Mouse (Mus musculus): ENCODE data around the gene Olfr18. TPM values are rescaled to one million over a fixed set of nuclear protein-coding genes. Genes with fewer than 3 reads are reported as not detected.

Gene Olfr18
- not detected for polyA plus RNA-seq (2014; fragmentation: Illumina TruSeq; extraction: RNeasy Lipid Tissue Mini Kit (QIAGEN cat#74804); ENCODE audit: insufficient read depth, low read depth, low replicate concordance)

DNA sequence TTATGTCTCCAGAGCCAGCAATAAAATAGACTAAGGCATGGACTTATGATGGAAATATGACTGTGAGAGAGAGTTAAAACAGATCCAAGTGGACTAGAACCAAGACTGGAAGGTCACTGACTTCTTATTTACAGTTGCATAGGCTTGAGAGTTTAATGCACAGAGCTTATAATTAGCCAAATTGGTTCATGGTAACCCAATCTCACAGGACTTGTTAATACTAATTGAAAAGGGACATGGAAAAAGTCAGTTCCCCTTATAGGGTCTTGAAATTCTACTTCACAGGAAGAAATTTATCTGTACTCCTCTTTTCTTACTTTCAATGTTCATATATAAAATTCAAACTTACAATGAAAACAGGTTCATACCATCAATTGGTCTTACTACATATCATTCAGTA is at the start of gene Olfr18:
Gene Olfr18 (minus strand): TSS at position 101 of the 400 bp plus-strand sequence.

GRCm38 (mm10) chr9:20384532-20385342 is 48.8 kb upstream of the Olfr18 start, which contains the start of gene Zfp560:
TSS of gene Zfp560 (minus strand) at chr9:20385177.

DNA sequence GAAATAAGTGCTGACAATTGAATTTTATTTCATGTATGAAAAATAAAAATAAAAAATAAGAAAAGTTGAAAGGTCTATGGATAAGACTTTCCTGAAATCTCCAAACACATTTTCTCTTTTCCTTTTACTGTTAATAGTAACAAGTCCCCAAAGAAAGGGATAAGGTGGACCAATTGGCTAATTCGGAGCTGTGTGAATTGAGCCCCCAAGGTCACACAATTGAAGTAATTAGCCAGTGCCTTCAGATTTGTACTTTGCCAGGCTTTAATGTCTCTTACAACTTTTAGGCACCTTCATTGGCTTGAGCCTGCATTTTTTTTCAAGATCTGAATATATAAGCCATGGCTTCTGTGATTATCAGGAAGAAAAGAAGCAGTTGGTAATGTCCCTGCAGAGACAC is 37.7 kb downstream of the Olfr18 start, which contains the start of gene Olfr873:
Gene Olfr873 (plus strand): TSS at position 301 of the 400 bp plus-strand sequence.

DNA sequence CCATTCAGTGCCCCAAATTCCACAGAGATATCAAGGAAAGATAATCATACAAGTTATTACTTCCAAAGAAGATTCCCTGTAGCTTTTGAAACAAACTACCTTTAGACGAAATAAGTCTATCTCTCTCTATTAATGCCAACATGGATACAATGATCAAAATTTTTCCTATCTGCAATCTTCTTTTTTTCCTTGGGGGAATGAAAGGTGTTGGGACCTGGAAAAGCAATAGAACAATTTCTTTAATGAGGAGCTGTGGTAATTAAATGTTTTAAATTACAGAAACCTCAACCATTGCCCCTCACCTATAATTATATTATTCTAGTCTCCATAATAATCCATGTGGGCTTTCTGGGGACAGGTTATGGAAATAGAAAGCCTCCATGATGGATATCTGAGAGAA is 53.8 kb downstream of the Olfr18 start, which contains the start of gene Olfr39:
Gene Olfr39 (plus strand): TSS at position 301 of the 400 bp plus-strand sequence.

Other genes with a start within 250 kb of the Olfr18 start
- not detected for gene Olfr868, start 237.5 kb downstream of the Olfr18 start, polyA plus RNA-seq (2014; fragmentation: Illumina TruSeq; extraction: RNeasy Lipid Tissue Mini Kit (QIAGEN cat#74804); ENCODE audit: insufficient read depth, low read depth, low replicate concordance)
- gene Olfr869, start 207.1 kb downstream of the Olfr18 start, polyA plus RNA-seq (2014; fragmentation: Illumina TruSeq; extraction: RNeasy Lipid Tissue Mini Kit (QIAGEN cat#74804); ENCODE audit: insufficient read depth, low read depth, low replicate concordance), result not detected
- gene Olfr870, start 162.0 kb downstream of the Olfr18 start, polyA plus RNA-seq (2014; fragmentation: Illumina TruSeq; extraction: RNeasy Lipid Tissue Mini Kit (QIAGEN cat#74804); ENCODE audit: insufficient read depth, low read depth, low replicate concordance), result not detected
- gene Olfr871, start 123.9 kb downstream of the Olfr18 start, polyA plus RNA-seq (2014; fragmentation: Illumina TruSeq; extraction: RNeasy Lipid Tissue Mini Kit (QIAGEN cat#74804); ENCODE audit: insufficient read depth, low read depth, low replicate concordance), result not detected
- gene Olfr872, start 99.0 kb downstream of the Olfr18 start, polyA plus RNA-seq (2014; fragmentation: Illumina TruSeq; extraction: RNeasy Lipid Tissue Mini Kit (QIAGEN cat#74804); ENCODE audit: insufficient read depth, low read depth, low replicate concordance), result not detected
- gene Olfr39, start 53.7 kb downstream of the Olfr18 start, polyA plus RNA-seq (2014; fragmentation: Illumina TruSeq; extraction: RNeasy Lipid Tissue Mini Kit (QIAGEN cat#74804); ENCODE audit: insufficient read depth, low read depth, low replicate concordance), result not detected
- gene Olfr873, start 37.6 kb downstream of the Olfr18 start, polyA plus RNA-seq (2014; fragmentation: Illumina TruSeq; extraction: RNeasy Lipid Tissue Mini Kit (QIAGEN cat#74804); ENCODE audit: insufficient read depth, low read depth, low replicate concordance), result not detected
- 17.5 TPM for gene Zfp560, start 49.1 kb upstream of the Olfr18 start, polyA plus RNA-seq (2014; fragmentation: Illumina TruSeq; extraction: RNeasy Lipid Tissue Mini Kit (QIAGEN cat#74804); ENCODE audit: insufficient read depth, low read depth, low replicate concordance)
- 2.0 TPM for gene Zfp26, start 124.1 kb upstream of the Olfr18 start, polyA plus RNA-seq (2014; fragmentation: Illumina TruSeq; extraction: RNeasy Lipid Tissue Mini Kit (QIAGEN cat#74804); ENCODE audit: insufficient read depth, low read depth, low replicate concordance)
- 8.7 TPM for gene Zfp426, start 156.7 kb upstream of the Olfr18 start, polyA plus RNA-seq (2014; fragmentation: Illumina TruSeq; extraction: RNeasy Lipid Tissue Mini Kit (QIAGEN cat#74804); ENCODE audit: insufficient read depth, low read depth, low replicate concordance)
- 8.2 TPM for gene Zfp266, start 185.3 kb upstream of the Olfr18 start, polyA plus RNA-seq (2014; fragmentation: Illumina TruSeq; extraction: RNeasy Lipid Tissue Mini Kit (QIAGEN cat#74804); ENCODE audit: insufficient read depth, low read depth, low replicate concordance)
- gene Zfp846, start 245.2 kb upstream of the Olfr18 start, polyA plus RNA-seq (2014; fragmentation: Illumina TruSeq; extraction: RNeasy Lipid Tissue Mini Kit (QIAGEN cat#74804); ENCODE audit: insufficient read depth, low read depth, low replicate concordance), result 3.5 TPM

All from lung, adult 10 weeks (tissue).